Mouse (Mus musculus) kidney, embryonic 16.5 days (tissue): ENCODE results near the gene Olah. TPM values are rescaled to one million over a fixed set of nuclear protein-coding genes. Genes with fewer than 3 reads are reported as not detected.

Source experiments
- polyA plus RNA-seq: library from polyadenylated mRNA; unstranded; fragments of >200 nt; fragmentation: Nextera tagmentation; extraction: Ambion mirVana; gene quantifications from 2 replicates; pipeline ENCODE4 v1.2.1, GENCODE M21; 2015

Gene Olah
- polyA plus RNA-seq, 1 experiment from 2014 or later, result not detected

Other genes starting within 250 kb of the Olah start
- gene Nmt2, start 113.0 kb downstream of the Olah start, polyA plus RNA-seq, result 45.1 and 51.2 TPM in 2 replicates
- gene Rpp38, start 64.6 kb downstream of the Olah start, polyA plus RNA-seq, result 19.7 and 20.5 TPM in 2 replicates
- gene Acbd7, start 61.0 kb downstream of the Olah start, polyA plus RNA-seq, result 0.86 and 0.99 TPM in 2 replicates
- 0.29 TPM in 1 of 2 replicates, not detected in the other for gene Meig1, start 25.4 kb upstream of the Olah start, polyA plus RNA-seq
- gene Dclre1c, start 26.9 kb upstream of the Olah start, polyA plus RNA-seq, result 6.6 and 7.5 TPM in 2 replicates
- gene Suv39h2, start 77.8 kb upstream of the Olah start, polyA plus RNA-seq, result 14.2 and 14.5 TPM in 2 replicates
- 5.1 and 5.9 TPM in 2 replicates for gene Gm45902, start 115.6 kb upstream of the Olah start, polyA plus RNA-seq
- gene Hspa14, start 115.6 kb upstream of the Olah start, polyA plus RNA-seq, result 119 and 124 TPM in 2 replicates
- 0.19 and 0.27 TPM in 2 replicates for gene Cdnf, start 115.8 kb upstream of the Olah start, polyA plus RNA-seq
- 67.2 and 76.1 TPM in 2 replicates for gene Fam107b, start 173.3 kb upstream of the Olah start, polyA plus RNA-seq